Mouse (Mus musculus) kidney, embryonic 14.5 days (tissue): ENCODE data around the gene Mef2c. TPM values are rescaled to one million over a fixed set of nuclear protein-coding genes. Genes with fewer than 3 reads are reported as not detected.

Experiments used
- ATAC-seq: fragments of 200-750 bp; cut with Nextera tagmentation; 2 replicates; pipeline ENCODE4 v1.8.0; 2017; ENCODE audit warnings: moderate number of reproducible peaks, mild to moderate bottlenecking, moderate TSS enrichment, moderate library complexity; ENCODE audit not compliant: low FRiP score, low TSS enrichment
- H3K27ac ChIP-seq: fragments of 300-500 bp; sonication (generic); 2 replicates; pipeline ENCODE4 v1.5.1; 2014; ENCODE audit warnings: low read depth, mild to moderate bottlenecking, low read length, moderate library complexity, mixed read lengths
- H3K27me3 ChIP-seq: fragments of 300-500 bp; sonication (generic); 2 replicates; pipeline ENCODE4 v1.6.1; 2014; ENCODE audit warnings: mild to moderate bottlenecking, low read length; ENCODE audit not compliant: control insufficient read depth, insufficient read depth
- H3K36me3 ChIP-seq: fragments of 300-500 bp; sonication (generic); 2 replicates; pipeline ENCODE4 v1.6.1; 2014; ENCODE audit warnings: low read length, mixed read lengths; ENCODE audit not compliant: control insufficient read depth, insufficient read depth
- H3K4me1 ChIP-seq: fragments of 300-500 bp; sonication (generic); 2 replicates; pipeline ENCODE4 v1.6.1; 2014; ENCODE audit warnings: low read length, mixed read lengths; ENCODE audit not compliant: control insufficient read depth, insufficient read depth
- H3K4me2 ChIP-seq: fragments of 300-500 bp; sonication (generic); replicated peaks from 2 replicates; pipeline ENCODE4 v1.6.1; 2014; ENCODE audit warnings: low read depth, mild to moderate bottlenecking, low read length
- H3K4me3 ChIP-seq: fragments of 300-500 bp; sonication (generic); 2 replicates; pipeline ENCODE4 v1.5.1; 2014; ENCODE audit warnings: mild to moderate bottlenecking, low read length
- H3K9ac ChIP-seq: fragments of 300-500 bp; sonication (generic); 2 replicates; pipeline ENCODE4 v1.6.1; 2014; ENCODE audit warnings: low read depth, mild to moderate bottlenecking, low read length, moderate library complexity
- H3K9me3 ChIP-seq: fragments of 300-500 bp; sonication (generic); 2 replicates; pipeline ENCODE4 v1.6.1; 2016; ENCODE audit warnings: low read length; ENCODE audit not compliant: control insufficient read depth
- WGBS: fragments of 180-500 bp; shearing (Covaris S2); extraction: QIAGEN DNeasy Blood & Tissue Kit; methylation state at CpG from one replicate; pipeline ENCODE4 v1.1.7; 2014; 5-methylcytosine and 5-hydroxymethylcytosine counted together
- polyA plus RNA-seq: library from polyadenylated mRNA; unstranded; fragments of >200 nt; fragmentation: Nextera tagmentation; extraction: Ambion mirVana; gene quantifications from 2 replicates; pipeline ENCODE4 v1.2.1, GENCODE M21; 2014

The Mef2c gene
- polyA plus RNA-seq, 1 experiment from 2014 or later = 54.8 TPM

- Histone ChIP-seq H3K4me1 (no peaks in the 10 kb centered on the region), H3K27me3 (no peaks in the 10 kb centered on the region), H3K9me3 (no peaks in the 10 kb centered on the region), H3K9ac (no peak overlapping the region), H3K4me2 (no peak overlapping the region), H3K27ac (no peak overlapping the region), H3K36me3 (no peaks in the 10 kb centered on the region), H3K4me3 (no peak overlapping the region)
- no peak for ATAC-seq
- 92% methylated on average over 5 of the region's 5 CpGs for WGBS
Observed at GRCm38 (mm10) chr13:83633155-83633554, 129.3 kb downstream of the Mef2c start.

DNA sequence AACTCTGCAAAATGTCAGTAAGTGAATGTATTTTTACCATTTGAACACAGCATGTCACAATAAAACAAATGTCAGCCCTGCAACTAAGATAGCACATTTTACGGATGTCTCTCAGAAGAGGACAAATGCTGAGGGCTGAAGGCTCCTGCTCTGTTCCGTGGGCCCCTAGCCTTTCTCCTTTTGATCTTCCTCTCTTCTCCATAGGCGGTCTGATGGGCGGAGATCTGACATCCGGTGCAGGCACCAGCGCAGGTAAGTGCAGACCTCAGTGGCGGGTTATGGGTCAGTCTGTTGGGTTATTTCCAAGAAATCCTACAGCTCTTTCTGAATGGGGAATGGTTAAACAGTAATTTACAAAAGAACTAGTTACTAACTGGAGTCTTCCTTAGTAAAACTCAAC lies 131.4 kb downstream of the Mef2c start:
- Histone ChIP-seq H3K9ac (no peak overlapping the region), H3K4me1 (no peaks in the 10 kb centered on the region), H3K9me3 (no peaks in the 10 kb centered on the region), H3K4me2 (no peak overlapping the region), H3K36me3 (no peaks in the 10 kb centered on the region), H3K4me3 (no peak overlapping the region), H3K27ac (no peak overlapping the region), H3K27me3 (no peaks in the 10 kb centered on the region)
- ATAC-seq = no peak
- 30% methylated on average over 7 of the region's 7 CpGs for WGBS

- H3K36me3 ChIP-seq = no peaks in the 10 kb centered on the region
- ATAC-seq = no peak
- WGBS = 94% methylated on average over 3 of the region's 3 CpGs
- no peaks in the 10 kb centered on the region for H3K9me3 ChIP-seq
- H3K9ac ChIP-seq = no peak overlapping the region
- H3K4me1 ChIP-seq = no peaks in the 10 kb centered on the region
- H3K27me3 ChIP-seq = no peaks in the 10 kb centered on the region
- no peak overlapping the region for H3K4me2 ChIP-seq
- H3K27ac ChIP-seq = no peak overlapping the region
- H3K4me3 ChIP-seq = no peak overlapping the region
Observed at GRCm38 (mm10) chr13:83637666-83638065, 133.8 kb downstream of the Mef2c start.

- no peaks in the 10 kb centered on the region for H3K36me3 ChIP-seq
- no peak overlapping the region for H3K4me3 ChIP-seq
- no peaks in the 10 kb centered on the region for H3K4me1 ChIP-seq
- WGBS = 88% methylated on average over 3 of the region's 3 CpGs
- H3K27ac ChIP-seq = no peak overlapping the region
- H3K9ac ChIP-seq = no peak overlapping the region
- H3K27me3 ChIP-seq = no peaks in the 10 kb centered on the region
- no peaks in the 10 kb centered on the region for H3K9me3 ChIP-seq
- no peak for ATAC-seq
- H3K4me2 ChIP-seq = no peak overlapping the region
Observed at GRCm38 (mm10) chr13:83638735-83639134, 134.9 kb downstream of the Mef2c start.

GRCm38 (mm10) chr13:83649051-83649450 lies 145.2 kb downstream of the Mef2c start:
- H3K4me3 ChIP-seq = no peak overlapping the region
- no peak overlapping the region for H3K9ac ChIP-seq
- 92% methylated on average over 3 of the region's 3 CpGs for WGBS
- H3K27ac ChIP-seq = no peak overlapping the region
- no peaks in the 10 kb centered on the region for H3K27me3 ChIP-seq
- ATAC-seq = no peak
- H3K4me1 ChIP-seq = no peaks in the 10 kb centered on the region
- H3K36me3 ChIP-seq = no peaks in the 10 kb centered on the region
- no peaks in the 10 kb centered on the region for H3K9me3 ChIP-seq
- H3K4me2 ChIP-seq = no peak overlapping the region

- Histone ChIP-seq H3K4me2 (no peak overlapping the region), H3K4me3 (no peak overlapping the region), H3K9me3 (no peaks in the 10 kb centered on the region), H3K9ac (no peak overlapping the region), H3K36me3 (no peaks in the 10 kb centered on the region), H3K27ac (no peak overlapping the region), H3K27me3 (no peaks in the 10 kb centered on the region), H3K4me1 (no peaks in the 10 kb centered on the region)
- 89% methylated on average over 12 of the region's 12 CpGs for WGBS
- no peak for ATAC-seq
Observed at GRCm38 (mm10) chr13:83649795-83650476, 146.1 kb downstream of the Mef2c start.

DNA sequence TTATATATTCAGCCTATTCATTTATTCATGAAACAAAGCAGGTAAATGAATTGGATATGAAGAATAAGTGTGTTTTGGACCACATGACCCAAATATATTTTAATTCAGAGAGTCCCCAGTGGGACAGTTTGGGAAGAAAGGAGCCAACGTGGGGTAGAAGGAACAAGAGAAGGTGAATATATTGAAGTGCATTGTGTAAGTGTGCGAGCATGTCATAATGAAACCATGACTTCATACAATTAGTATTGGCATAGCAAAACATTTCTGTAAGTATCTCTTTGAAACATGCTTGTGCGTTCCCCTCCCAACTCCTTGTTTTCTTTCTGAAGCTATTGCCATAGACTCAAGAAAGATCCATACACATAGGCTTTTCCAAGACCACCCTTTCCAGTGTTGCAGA lies 147.0 kb downstream of the Mef2c start:
- no peak overlapping the region for H3K27ac ChIP-seq
- ATAC-seq = no peak
- no peak overlapping the region for H3K4me3 ChIP-seq
- no peaks in the 10 kb centered on the region for H3K27me3 ChIP-seq
- H3K9ac ChIP-seq = no peak overlapping the region
- H3K36me3 ChIP-seq = no peaks in the 10 kb centered on the region
- 93% methylated on average over 3 of the region's 3 CpGs for WGBS
- no peak overlapping the region for H3K4me2 ChIP-seq
- H3K4me1 ChIP-seq = no peaks in the 10 kb centered on the region
- no peaks in the 10 kb centered on the region for H3K9me3 ChIP-seq

DNA sequence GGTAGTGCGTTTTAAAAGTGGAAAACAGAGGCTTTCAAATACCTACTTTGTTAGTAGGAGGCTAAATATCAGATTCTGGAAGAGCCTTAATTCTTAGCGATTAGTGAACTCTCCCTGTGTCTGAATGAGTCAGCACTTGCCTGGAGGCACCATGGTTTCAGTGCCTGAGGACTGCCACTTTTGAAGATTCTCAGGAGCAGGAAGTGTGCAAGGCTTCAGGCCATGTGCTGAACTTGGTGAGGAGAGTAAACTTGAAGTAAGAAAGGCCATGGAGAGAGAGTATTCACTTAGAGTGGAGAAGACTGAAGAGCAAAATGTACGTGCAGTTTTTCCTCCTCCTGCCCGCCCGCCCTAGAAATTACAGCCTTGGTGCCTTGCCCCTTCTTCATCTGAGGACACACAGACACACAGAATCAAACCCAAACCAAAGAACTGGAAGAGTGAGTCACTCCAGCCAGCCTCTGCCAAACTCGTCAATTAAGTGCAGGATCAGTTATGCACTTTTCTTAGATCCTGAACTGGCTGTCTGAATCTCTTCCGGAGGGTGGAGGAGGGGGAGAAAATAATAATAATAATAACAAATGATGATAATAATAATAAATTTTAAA lies 148.2 kb downstream of the Mef2c start:
- Histone ChIP-seq H3K9ac (no peak overlapping the region), H3K4me2 (no peak overlapping the region), H3K4me1 (no peaks in the 10 kb centered on the region), H3K27ac (no peak overlapping the region), H3K27me3 (no peaks in the 10 kb centered on the region), H3K4me3 (no peak overlapping the region), H3K36me3 (no peaks in the 10 kb centered on the region), H3K9me3 (no peaks in the 10 kb centered on the region)
- no peak for ATAC-seq
- WGBS = 83% methylated on average over 7 of the region's 7 CpGs

DNA sequence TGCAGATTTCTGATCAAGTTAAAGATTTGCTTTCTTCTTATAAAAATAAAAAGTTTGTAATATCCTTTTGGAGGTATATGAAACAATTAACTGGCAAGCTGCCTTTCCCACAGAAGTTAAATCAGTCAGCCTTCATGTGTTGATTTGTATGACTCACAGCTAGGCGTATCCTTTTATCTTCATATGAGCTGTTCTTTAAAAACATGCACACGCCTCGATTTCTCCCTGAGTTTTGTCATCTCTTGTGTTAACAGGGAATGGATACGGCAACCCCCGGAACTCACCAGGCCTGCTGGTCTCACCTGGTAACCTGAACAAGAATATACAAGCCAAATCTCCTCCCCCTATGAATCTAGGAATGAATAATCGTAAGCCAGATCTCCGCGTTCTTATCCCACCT lies 148.7 kb downstream of the Mef2c start:
- Histone ChIP-seq H3K4me3 (no peak overlapping the region), H3K9me3 (no peaks in the 10 kb centered on the region), H3K27ac (no peak overlapping the region), H3K4me1 (no peaks in the 10 kb centered on the region), H3K36me3 (no peaks in the 10 kb centered on the region), H3K4me2 (no peak overlapping the region), H3K9ac (no peak overlapping the region), H3K27me3 (no peaks in the 10 kb centered on the region)
- no peak for ATAC-seq
- 90% methylated on average over 8 of the region's 8 CpGs for WGBS
